Mouse (Mus musculus) left cerebral cortex, postnatal 36 days (tissue): ENCODE results near the gene Map7d2. TPM values are rescaled to one million over a fixed set of nuclear protein-coding genes. Genes with fewer than 3 reads are reported as not detected.
"Not testable (repeated sequence)": the region's sequence is repeated elsewhere in the genome, so short reads cannot be mapped to it uniquely, and the experiment has no call there.

ENCODE experiments used
- DNase-seq, 2 experiments: peaks; one replicate each; pipeline ENCODE4 v3.0.0; 2021 to 2022; ENCODE audit warnings: low spot score in 2 of 2, mixed read lengths in 1 of 2
- intact Hi-C: fragments of 180-260 bp; cut with DNase I; formaldehyde crosslinking; loops from one replicate; pipeline ENCODE4 v1.15.1; 2025
- total RNA-seq, 2 experiments: library from RNA; stranded (reverse); gene quantifications; 2 replicates each; pipeline ENCODE4 v1.2.3; 2021

Map7d2 gene
- 100 to 1,000 TPM in 1 of 2 experiments, 10 to 100 TPM in 1; 97.1 to 120 TPM for total RNA-seq

GRCm38 (mm10) chrX:159414130-159414828, at the start of gene Map7d2:
Map7d2 (plus strand) TSS chrX:159414572.
- DNase-seq = peak; percentile 46 to 78
- intact Hi-C loops = no loop called here

- intact Hi-C loops = no loop called here
Observed at GRCm38 (mm10) chrX:159371831-159372752, 42.3 kb upstream of the Map7d2 start, which contains the start of gene Eif1ax. Eif1ax (plus strand) TSS chrX:159372178.

GRCm38 (mm10) chrX:159372753-159373144, 41.6 kb upstream of the Map7d2 start:
- DNase-seq = no peak
- intact Hi-C loops = no loop called here

More at GRCm38 (mm10) chrX:159371831-159372752, 42.3 kb upstream of the Map7d2 start, which contains the start of gene Eif1ax:
- peak; percentile 43 to 61 for DNase-seq

- intact Hi-C loops = no loop called here
- no peak for DNase-seq
Observed at GRCm38 (mm10) chrX:159387105-159387504, 27.3 kb upstream of the Map7d2 start.

- intact Hi-C loops = no loop called here
- DNase-seq = no peak
Observed at GRCm38 (mm10) chrX:159388953-159389352, 25.4 kb upstream of the Map7d2 start.

- intact Hi-C loops = no loop called here
- DNase-seq = no peak
Observed at GRCm38 (mm10) chrX:159390347-159390962, 23.9 kb upstream of the Map7d2 start.

- DNase-seq = no peak
- intact Hi-C loops = no loop called here
Observed at GRCm38 (mm10) chrX:159391239-159391638, 23.1 kb upstream of the Map7d2 start.

- intact Hi-C loops = no loop called here
Observed at GRCm38 (mm10) chrX:159409253-159409652, 5.1 kb upstream of the Map7d2 start.

GRCm38 (mm10) chrX:159414829-159415673, 679 bp downstream of the Map7d2 start:
- DNase-seq = peak; percentile 9 to 11

More at GRCm38 (mm10) chrX:159409253-159409652, 5.1 kb upstream of the Map7d2 start:
- peak in 1 of 2 experiments; percentile 5 for DNase-seq

GRCm38 (mm10) chrX:159430507-159430906, 16.1 kb downstream of the Map7d2 start:
- intact Hi-C loops = not testable (repeated sequence)

More at GRCm38 (mm10) chrX:159414829-159415673, 679 bp downstream of the Map7d2 start:
- intact Hi-C loops = no loop called here

GRCm38 (mm10) chrX:159442128-159442527, 27.8 kb downstream of the Map7d2 start:
- intact Hi-C loops = no loop called here
- DNase-seq = peak in 1 of 2 experiments; percentile 8

More at GRCm38 (mm10) chrX:159430507-159430906, 16.1 kb downstream of the Map7d2 start:
- DNase-seq = not testable (repeated sequence)

GRCm38 (mm10) chrX:159447133-159447532, 32.8 kb downstream of the Map7d2 start:
- intact Hi-C loops = no loop called here
- no peak for DNase-seq

- intact Hi-C loops = no loop called here
- DNase-seq = no peak
Observed at GRCm38 (mm10) chrX:159459006-159459654, 44.8 kb downstream of the Map7d2 start.

GRCm38 (mm10) chrX:159474799-159475198, 60.4 kb downstream of the Map7d2 start:
- DNase-seq = no peak
- intact Hi-C loops = no loop called here

- DNase-seq, intact Hi-C loops: not testable (repeated sequence)
Observed at GRCm38 (mm10) chrX:159478243-159478940, 64.0 kb downstream of the Map7d2 start.

GRCm38 (mm10) chrX:159484247-159484646, 69.9 kb downstream of the Map7d2 start:
- no peak for DNase-seq
- intact Hi-C loops = no loop called here

- no peak for DNase-seq
- intact Hi-C loops = no loop called here
Observed at GRCm38 (mm10) chrX:159503181-159503580, 88.8 kb downstream of the Map7d2 start.
